Mouse (Mus musculus): ENCODE measurements around the gene Plcl2.

- TF ChIP-seq CTCF (IDR thresholded peaks at IDR 0.05) (no peak), EP300 (IDR thresholded peaks at IDR 0.05) (no peak)
Measured at GRCm38 (mm10) chr17:50510741-50511140, 1.5 kb downstream of the Plcl2 start.
